Mouse (Mus musculus): ENCODE measurements around the gene Rictor.

Gene Rictor

DNA sequence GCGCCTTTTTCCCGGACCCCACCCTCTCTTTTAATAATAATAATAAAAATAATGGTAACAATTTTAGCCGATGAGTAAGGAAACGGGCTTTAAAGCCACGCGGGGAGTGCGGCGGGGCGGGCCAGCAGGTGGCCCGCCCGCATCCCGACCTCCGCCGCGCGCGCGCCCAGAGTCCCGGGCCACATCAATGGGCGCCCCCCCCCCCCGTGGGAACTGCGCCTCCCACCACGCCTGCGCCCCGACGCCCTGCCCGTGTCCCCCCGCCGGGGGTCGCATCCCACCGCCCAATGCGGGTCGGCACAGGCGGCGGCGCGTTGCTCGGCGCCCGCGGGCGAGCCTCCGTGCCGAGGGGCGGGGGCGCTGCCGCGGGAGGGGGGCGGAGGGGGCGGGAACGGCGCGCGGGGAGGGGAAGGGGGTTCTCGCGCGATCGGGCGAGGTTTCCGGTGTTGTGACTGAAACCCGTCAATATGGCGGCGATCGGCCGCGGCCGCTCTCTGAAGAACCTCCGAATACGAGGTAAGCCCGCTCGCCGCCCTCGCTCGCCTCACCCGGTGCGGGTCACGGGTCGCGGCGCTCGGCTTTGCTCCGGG is at the start of gene Rictor:
Gene Rictor (plus strand): TSS at position 444 of the 590 bp plus-strand sequence.
- DNase-seq (ENCODE audit: low read depth), result peak; percentile 92

DNA sequence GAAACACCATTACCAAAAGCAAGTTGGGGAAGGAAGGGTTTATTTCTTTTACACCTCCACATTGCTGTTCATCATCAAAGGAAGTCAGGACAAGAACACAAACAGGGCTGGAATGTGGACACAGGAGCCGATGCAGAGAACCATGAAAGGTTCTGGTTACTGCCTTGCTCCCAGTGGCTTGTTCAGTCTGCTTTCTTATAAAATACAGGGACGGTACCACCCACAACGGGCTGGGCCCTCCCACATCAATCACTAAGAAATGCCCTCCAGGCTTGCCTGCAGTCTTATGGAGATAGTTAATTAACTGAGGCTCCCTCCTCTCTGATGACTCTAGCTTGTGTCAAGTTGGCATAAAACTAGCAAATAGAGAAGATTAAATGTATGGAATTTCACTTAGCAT is 46.2 kb upstream of the Rictor start:
- DNase-seq (ENCODE audit: low read depth), result no peak

DNA sequence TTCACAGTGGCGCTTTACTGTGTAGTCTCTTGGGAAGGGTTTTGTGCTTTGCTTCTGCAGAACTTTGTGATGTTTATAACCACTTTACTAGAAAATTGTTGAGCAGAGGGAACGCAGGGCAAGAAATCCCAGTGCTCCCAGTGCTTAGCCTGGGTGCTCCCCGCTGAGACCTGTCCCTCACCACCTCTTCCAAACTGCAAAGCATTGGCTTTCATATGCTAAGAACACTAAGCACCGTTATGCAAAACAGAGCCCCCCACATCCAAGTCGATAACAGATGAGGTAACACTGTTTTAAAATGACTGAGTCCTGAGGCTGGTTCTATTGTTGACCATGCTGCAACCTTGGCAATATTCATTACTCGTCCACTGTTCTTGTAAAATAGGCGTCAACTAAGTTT is 44.2 kb upstream of the Rictor start:
- DNase-seq (ENCODE audit: low read depth), result no peak

DNA sequence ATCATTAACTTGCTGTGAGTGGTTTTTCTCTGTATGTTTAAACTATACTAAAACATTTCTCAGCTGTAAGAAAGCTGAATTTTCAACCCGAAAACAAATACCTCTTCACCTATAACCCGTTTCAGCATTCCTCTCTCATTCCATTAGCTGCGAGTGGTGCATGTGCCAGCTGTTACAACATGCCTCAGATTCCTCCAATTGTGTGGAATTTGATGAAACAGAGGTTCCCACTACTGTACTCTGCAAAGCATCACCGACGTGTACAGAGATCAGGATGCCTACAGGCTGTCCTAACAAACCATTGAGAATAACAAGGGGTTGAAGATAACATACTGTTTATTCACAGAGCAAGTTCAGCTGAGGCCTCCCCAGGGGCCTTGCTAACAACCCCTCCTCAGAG is 42.1 kb upstream of the Rictor start:
- peak; percentile 38 for DNase-seq (ENCODE audit: low read depth)

DNA sequence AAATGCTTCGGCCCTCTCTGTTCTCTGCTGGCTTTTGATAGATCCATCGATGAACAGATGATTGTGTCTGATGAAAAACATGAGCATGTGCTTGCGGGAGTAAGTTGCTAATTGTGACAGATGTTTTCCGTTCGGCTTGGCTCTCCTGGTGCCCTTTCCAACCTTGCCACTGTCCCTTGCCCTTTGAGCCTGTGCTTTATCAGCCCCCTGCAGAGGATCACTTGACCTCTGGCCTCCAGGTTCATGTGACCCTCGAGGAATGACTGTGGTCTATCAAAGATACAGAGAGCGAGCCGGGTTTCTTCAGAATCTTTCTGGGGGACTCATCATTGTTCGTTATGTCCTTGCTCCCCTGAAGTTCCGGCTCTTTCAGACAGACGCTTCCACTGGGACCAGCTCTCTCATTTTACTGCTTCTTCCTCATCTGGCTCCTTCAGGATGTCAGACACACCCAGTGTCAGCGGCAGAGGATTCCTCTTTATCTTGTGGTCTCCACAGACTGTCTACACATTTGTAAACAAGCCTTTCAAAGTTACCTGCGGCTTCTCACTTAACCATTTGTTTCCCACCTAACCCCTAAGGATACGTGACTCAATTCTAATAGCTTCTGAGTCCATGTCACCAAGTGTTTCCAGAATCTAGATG is 39.3 kb upstream of the Rictor start:
- DNase-seq (ENCODE audit: low read depth), result no peak

DNA sequence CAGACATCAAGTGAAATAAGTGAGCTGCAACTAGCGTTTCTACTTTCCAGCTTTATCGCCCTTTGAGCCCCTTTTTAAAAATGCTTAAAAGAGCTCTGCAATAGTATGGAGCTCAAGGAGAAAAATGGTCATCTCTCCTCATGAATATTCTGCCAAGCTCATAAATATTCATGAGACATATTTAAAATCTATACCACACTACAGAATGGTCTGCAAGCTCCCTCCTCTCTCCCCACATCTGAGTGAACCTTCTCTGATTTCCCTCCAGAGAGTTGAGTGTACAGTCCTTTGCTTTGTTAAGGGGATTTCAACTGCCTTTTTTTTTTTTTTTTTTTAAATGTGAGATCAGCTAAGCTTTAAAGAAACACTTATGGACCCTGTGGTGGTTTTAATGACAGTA is 29.7 kb upstream of the Rictor start:
- no peak for DNase-seq (ENCODE audit: low read depth)

DNA sequence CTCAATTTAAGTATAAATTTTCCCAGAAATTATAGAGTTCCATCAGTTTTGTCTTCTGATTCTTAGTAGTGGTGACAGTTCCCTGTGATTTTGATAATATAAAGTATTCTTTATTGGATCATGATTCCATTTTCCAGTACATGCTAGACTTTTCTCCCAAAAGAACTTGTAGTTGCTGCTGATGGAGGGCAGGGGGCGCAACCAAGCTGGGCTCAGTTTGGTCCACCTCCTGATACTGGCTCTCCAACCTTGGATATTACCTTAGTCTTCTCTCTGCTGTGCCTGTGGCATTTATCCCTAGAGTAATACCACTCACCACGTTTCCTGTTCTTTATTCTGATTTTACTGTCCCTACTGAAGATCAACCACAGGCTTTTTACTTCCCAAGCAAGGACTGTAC is 6.0 kb upstream of the Rictor start:
- DNase-seq (ENCODE audit: low read depth), result peak; percentile 25

DNA sequence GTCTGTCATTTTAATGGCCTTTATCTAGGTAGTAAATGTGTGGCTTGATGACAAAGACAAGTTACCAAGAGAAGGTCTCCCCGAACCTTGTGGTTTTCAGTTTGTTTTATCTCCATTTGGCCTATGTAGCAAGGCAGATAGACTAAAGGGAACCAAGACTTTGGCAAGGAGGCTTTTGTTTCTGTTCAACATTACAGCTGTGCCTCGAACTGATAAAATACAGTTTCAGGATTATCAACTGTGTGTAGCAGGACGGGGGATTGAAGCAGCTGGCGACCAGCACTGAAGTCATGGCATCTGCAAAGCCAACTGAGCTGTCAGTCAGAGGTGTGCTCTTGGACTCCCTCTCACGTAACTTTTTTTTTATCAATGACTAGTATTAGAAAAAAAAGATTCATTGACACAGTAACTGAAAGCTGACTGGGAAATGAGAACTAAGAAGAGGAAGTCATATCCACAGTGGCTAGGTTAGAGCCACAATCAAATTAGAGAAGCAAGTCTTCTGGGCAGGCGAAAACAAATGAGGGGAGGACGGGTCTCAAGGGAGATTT is 2.8 kb upstream of the Rictor start:
- DNase-seq (ENCODE audit: low read depth), result no peak

DNA sequence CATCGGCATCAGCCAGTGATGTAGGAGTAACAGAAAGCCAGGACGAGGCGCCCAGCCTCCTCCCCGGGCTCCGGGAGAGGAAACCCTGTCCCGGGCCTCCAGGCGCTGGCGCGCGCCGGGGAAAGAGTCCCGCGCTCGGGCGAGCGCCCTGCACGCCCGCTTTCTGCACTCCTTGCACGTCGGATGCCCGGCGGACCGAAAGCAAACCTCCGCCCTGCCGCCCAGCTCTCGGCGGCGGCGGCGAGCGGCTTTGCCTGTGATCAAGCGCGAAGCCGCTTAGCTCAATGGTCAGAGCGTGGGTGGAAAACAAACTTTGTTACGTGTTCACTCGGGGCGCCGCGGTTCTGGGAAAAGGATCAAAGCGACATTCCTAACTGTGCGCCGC is 636 bp upstream of the Rictor start:
- peak; percentile 82 for DNase-seq (ENCODE audit: low read depth)

DNA sequence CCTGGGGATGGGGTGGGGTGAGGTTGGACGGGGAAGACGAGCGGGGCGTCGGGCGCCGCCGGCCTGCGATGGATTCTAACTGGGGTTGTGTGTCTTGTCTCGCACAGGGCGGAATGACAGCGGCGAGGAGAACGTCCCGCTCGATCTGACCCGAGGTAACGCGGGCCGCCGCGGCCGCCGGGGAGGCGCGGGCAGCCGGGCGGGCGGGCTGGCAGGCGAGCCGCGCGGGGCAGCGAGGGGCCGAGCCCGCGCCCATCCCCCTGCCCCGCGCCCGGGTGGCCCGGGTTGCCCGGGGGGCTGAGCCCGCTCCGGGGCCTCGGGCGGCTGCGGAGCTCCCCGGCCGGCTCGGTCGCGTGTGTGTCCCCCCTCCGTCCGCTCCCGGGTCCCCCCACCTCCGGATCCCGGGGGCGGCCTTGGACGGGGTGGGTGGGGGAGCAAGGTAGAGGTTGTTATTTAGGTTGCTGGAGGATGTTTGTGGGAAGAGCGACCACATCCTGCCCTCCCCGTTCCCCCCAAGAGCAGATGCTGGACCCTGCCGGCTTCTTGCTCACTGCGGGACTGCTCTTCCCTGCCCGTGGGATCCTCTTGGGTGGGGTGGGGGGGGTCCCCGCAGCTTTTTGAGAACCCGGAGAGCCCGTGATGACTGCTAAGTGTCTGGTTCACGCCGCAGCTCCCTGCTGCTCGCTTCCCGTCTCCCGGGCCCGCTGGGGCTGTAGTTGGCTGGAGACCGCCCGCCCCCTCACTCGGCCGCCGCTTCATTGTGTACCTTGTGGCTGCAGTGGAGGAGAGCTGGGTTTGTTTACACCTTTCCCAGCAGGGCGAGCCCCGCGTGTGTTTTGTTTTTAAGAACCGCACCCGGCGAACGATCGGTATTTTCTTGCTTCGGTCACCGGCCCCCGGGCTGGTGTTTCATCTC is 605 bp downstream of the Rictor start:
- peak; percentile 44 for DNase-seq (ENCODE audit: low read depth)

DNA sequence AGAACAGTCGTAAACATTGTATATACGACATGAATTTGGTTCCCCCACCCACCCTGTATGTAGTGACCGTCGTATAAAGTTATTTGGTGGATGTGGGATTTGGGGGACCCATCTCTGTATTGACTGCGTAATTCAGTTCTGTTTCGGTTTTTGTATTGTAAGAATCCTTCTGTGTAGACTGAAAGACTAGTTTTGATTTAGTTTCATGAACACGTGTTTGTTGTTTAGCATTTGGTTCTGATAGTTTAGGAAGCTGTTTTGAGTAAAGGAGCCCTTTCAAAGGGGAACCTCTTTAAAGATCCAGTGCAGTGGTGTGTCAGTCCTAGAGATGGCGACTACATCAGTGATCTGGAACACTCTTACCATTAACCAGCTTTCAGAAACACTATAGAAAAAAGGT is 1.4 kb downstream of the Rictor start:
- DNase-seq (ENCODE audit: low read depth), result no peak

DNA sequence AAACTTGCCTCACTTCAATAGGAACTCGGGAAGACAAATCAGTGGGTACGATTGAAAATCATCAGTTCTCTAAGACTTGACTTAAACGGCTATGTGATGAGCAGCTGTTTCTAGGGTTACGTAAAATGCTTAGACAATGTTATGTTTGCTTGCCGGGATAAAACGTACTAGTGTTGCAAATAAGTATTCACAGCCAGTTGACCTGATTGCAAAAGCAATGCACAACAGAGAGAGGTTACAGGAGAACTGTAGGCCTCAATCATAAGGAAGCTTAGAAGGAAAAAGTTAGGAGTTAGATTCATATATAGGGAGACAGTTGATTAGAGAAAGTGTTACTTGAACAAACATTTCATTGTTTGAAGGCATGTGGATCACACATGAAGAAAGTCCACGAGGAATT is 2.2 kb downstream of the Rictor start:
- no peak for DNase-seq (ENCODE audit: low read depth)

DNA sequence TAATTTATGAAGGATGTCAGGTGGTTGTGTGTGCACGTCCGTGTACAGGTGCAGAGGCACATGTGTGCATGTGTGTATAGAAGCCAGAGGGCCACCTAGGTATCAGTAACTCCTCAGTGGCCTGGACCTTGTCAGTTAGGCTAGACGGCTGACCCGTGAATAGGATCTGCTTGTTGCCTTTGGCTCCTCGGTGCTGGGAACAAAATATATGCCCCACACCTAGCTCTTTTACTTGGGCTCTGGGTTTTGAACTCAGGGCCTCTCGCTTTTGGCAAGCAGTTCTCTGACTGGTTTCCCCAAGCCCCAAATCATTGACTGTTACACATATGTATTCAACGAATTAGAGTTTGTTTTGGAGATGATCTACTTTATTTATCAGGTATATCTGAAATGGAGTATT is 3.0 kb downstream of the Rictor start:
- DNase-seq (ENCODE audit: low read depth), result no peak

DNA sequence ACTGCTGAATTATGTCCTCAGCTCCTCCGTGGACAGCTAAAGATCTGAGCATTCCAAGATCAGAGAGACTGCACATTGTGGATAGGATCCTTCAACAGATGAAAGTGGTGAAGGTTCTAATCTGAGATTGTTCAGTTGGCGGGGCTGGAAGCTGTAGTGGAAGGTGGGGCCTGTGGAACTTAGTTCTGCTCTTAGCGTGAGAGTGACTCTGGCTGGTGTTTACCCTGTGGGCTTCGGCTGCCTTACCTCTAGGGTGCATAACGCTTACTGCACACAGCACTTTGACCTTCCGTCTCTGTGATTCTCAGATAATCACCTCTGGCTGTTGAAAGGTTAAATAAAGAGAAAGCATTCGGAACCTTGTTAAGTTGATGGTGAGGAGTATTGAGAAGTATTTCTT is 6.6 kb downstream of the Rictor start:
- no peak for DNase-seq (ENCODE audit: low read depth)

DNA sequence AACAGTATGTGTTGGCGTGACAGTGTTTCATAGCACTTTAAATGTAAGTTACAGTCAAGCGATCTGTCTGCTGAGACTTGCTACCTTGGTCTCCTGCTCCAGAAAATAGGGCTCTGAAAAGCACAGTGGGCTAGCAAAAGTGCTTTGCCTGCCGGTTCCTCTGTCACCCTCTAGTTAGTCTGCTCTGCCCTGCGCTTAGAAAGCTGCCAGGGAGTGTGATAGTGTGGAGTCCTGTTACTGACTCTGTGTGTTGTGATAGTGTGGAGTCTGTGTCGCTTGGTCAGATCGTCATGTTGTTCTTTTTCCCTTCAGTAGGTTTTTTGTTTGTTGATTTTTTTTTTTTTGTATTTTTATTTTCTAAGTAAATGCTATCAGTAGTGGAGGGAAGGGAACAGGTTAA is 7.1 kb downstream of the Rictor start:
- DNase-seq (ENCODE audit: low read depth), result no peak

DNA sequence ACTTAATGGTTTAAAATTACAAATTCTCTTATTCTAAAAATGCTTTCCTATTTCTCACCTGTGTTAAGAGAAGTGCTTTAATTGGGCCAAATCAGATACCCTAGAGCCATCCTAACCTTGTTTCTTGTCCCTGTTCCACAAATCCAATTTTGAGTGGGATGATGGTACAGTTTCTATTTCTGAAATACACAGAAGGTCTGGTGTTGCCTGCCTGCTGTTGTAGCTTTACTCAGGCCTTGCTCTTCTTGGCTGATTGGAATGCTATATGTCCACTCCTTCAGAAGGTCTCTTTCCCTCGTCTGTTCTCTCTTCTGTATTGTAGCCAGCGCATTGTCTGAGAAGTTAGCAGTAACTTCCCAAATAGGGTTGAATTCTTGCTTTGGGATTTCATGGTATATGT is 13.2 kb downstream of the Rictor start:
- no peak for DNase-seq (ENCODE audit: low read depth)

DNA sequence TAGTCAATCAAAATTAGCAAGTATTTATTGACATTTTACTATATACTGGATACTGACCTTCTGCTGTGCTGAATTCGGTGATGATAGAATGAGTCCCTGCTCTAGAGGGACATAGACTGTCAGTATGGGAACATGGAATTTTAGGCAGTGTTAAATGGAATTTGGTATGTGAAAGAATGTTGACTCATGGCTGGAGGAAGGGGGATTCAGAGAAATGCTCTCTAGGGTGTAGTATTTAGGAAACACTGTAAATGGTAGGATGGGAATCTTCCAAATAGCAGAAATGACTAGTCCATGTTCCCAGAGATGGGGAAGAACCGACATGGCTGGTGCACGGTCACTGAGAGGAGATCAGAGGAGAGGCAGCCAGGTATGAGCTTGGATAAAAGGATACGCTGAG is 13.6 kb downstream of the Rictor start:
- DNase-seq (ENCODE audit: low read depth), result peak; percentile 39

DNA sequence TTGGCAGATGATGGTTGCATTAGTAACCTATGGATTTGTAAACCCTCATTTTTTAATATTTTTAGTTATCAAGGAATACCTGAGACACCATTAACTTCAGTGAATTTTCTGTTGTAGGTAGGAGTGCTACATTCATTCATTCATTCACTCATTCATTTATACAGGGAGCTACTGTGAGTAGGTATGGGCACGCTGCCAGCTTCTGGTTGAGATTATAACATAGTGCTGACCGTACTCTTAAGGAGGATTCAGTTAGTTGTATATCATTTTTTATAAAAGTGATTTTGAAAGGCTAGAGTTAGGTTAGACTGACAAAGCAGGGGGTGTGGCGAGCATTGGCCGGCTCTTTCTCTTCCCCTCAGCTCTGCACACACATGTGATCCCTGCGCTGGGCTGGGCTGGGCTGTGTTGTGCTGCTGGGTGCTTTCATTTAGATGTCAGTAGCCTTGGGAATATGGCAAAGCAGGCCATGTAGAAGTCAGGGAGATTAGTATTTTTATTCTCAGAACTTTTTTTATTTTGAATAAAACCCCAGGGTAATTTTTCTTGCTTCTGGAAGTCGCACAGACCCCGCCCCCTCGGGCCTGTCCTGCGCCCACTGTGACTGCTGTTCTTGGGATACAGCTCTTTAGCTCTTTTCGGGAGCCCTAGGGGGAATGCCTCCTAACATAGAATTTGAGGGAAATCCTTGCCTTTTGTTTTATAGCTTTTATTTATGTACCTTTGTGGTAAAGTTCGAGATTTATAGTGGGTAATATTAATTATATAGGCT is 14.4 kb downstream of the Rictor start:
- DNase-seq (ENCODE audit: low read depth), result peak; percentile 33

DNA sequence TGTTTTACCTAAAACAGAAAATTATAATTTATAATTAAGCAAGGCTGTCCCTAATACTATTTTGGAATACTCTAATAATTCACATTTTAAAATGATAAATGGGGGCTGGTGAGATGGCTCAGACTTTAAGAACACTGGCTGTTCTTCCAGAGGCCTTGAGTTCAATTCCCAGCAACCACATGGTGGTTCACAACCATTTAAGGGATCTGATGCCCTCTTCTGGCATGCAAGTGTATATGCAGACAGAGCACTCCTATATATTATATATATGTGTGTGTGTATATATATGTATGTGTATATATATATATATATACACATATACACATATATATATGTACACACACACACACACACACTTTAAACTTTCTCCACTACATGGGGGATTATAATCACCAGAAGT is 15.2 kb downstream of the Rictor start:
- DNase-seq (ENCODE audit: low read depth), result no peak

DNA sequence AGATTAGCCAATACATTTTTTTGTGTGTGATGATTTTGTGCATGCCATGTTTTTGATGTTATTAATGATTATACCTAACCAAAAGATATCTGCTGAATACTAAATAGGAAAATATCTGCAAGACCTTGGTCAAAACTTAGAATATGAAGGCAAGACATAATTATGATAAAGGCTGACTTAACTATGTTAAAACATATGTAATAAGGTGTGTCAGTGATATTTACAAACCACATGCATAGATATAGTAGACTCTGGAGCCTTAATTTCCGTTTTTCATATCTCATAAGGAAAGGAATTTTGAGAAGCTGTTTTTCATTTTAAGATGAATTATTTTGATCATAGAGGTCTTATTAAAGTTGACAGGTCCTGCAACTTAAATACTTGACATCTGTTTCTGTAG is 16.3 kb downstream of the Rictor start:
- no peak for DNase-seq (ENCODE audit: low read depth)

DNA sequence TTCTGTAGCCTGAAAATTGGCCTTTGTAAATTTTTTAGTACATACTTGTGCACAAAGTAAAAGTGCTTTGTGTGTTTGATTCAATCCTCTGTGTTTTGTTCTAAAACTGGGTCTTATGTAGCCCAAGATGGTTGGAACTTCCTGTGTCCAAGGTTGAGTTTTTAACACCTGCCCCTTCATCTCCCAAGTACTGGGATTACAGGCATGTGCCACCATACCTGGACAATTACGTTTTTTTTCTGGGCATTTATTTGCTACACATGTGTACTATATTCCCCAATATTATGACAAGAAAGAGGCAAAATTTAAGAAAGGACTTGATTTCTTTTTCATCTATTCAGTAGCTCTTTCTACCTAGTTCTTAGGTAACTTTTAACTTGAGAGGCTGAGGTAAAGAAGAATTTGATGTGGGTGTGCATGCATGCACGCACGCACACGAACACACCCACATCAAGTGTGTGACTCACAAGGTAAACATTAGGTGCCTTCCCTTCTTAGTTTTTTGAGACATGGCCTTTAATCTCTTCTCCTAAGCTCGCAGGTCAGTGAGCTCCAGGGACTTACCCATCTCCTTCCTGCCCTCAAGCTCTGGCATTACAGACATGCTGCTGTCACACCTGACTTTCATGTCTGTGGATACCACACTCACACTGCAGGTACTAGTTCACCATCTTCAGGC is 18.1 kb downstream of the Rictor start:
- no peak for DNase-seq (ENCODE audit: low read depth)

DNA sequence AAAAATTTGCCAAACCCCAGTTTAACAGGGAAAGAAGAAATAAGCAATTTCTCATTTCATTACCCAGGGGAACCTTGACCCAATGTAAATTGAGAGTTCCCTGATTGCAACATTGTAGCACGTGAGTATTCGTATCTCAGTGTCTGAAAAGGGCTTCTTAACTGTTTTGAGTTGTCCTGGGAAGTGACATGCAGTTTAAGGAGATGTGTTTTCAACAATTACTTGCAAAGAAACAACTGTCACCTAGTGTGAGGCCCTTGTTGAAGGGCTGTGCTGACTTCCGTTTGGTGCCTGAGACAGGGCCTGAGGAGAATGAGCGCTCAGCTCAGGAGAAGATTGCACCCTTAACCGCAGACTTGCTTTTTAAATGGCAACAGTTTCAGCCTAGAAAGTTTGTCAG is 24.9 kb downstream of the Rictor start:
- DNase-seq (ENCODE audit: low read depth), result peak; percentile 64
